Mouse (Mus musculus): Measurements from ENCODE around the gene Gm16181.

The Gm16181 gene

GRCm38 (mm10) chr17:35210593-35210992 is 10.0 kb upstream of the Gm16181 start:
- H3K27me3 ChIP-seq (ENCODE audit: insufficient read depth, low read length): peaks cover 90% of the 10 kb centered on the region
- H3K36me3 ChIP-seq (ENCODE audit: insufficient read depth, low read length): no peaks in the 10 kb centered on the region
- no peaks in the 10 kb centered on the region; the same call in 1 of the 2 replicates for H3K4me1 ChIP-seq (replicated peaks; ENCODE audit: low read depth, low read length)
- no peak overlapping the region for H3K4me3 ChIP-seq (replicated peaks; ENCODE audit: low read length)
- TF ChIP-seq NANOG (IDR thresholded peaks at IDR 0.05; ENCODE audit: borderline replicate concordance, low read length) (no peak), CTCF (conservative IDR thresholded peaks at IDR 0.05; ENCODE audit: low read length) (no peak), POU5F1 (IDR thresholded peaks at IDR 0.05; ENCODE audit: borderline replicate concordance, low read length) (no peak)
- no peaks in the 10 kb centered on the region for H3K9me3 ChIP-seq (ENCODE audit: low read length)

GRCm38 (mm10) chr17:35213071-35213470 is 7.6 kb upstream of the Gm16181 start:
- Histone ChIP-seq H3K4me3 (replicated peaks; ENCODE audit: low read length) (no peak overlapping the region), H3K36me3 (ENCODE audit: insufficient read depth, low read length) (no peaks in the 10 kb centered on the region), H3K9me3 (ENCODE audit: low read length) (no peaks in the 10 kb centered on the region), H3K27me3 (ENCODE audit: insufficient read depth, low read length) (peaks cover 88% of the 10 kb centered on the region), H3K4me1 (replicated peaks; ENCODE audit: low read depth, low read length) (no peaks in the 10 kb centered on the region; the same call in 1 of the 2 replicates)
- no peak for TF ChIP-seq POU5F1 (IDR thresholded peaks at IDR 0.05; ENCODE audit: borderline replicate concordance, low read length)
- no peak for TF ChIP-seq CTCF (conservative IDR thresholded peaks at IDR 0.05; ENCODE audit: low read length)
- TF ChIP-seq NANOG (IDR thresholded peaks at IDR 0.05; ENCODE audit: borderline replicate concordance, low read length): no peak

GRCm38 (mm10) chr17:35218516-35219193 is 2.0 kb upstream of the Gm16181 start:
- peaks cover 40% of the 10 kb centered on the region for H3K4me1 ChIP-seq (replicated peaks; ENCODE audit: low read depth, low read length)
- H3K9me3 ChIP-seq (ENCODE audit: low read length): no peaks in the 10 kb centered on the region
- peaks cover 25% of the 10 kb centered on the region for H3K36me3 ChIP-seq (ENCODE audit: insufficient read depth, low read length)
- TF ChIP-seq NANOG (IDR thresholded peaks at IDR 0.05; ENCODE audit: borderline replicate concordance, low read length): no peak
- TF ChIP-seq CTCF (conservative IDR thresholded peaks at IDR 0.05; ENCODE audit: low read length): no peak
- no peak for TF ChIP-seq POU5F1 (IDR thresholded peaks at IDR 0.05; ENCODE audit: borderline replicate concordance, low read length)
- peaks cover 57% of the 10 kb centered on the region for H3K27me3 ChIP-seq (ENCODE audit: insufficient read depth, low read length)
- H3K4me3 ChIP-seq (replicated peaks; ENCODE audit: low read length): no peak overlapping the region

- H3K27me3 ChIP-seq (ENCODE audit: insufficient read depth, low read length): peaks cover 47% of the 10 kb centered on the region
- peaks cover 27% of the 10 kb centered on the region for H3K36me3 ChIP-seq (ENCODE audit: insufficient read depth, low read length)
- H3K9me3 ChIP-seq (ENCODE audit: low read length): no peaks in the 10 kb centered on the region
- peaks cover 40% of the 10 kb centered on the region for H3K4me1 ChIP-seq (replicated peaks; ENCODE audit: low read depth, low read length)
- H3K4me3 ChIP-seq (replicated peaks; ENCODE audit: low read length): no peak overlapping the region
- TF ChIP-seq NANOG (IDR thresholded peaks at IDR 0.05; ENCODE audit: borderline replicate concordance, low read length) (no peak), CTCF (conservative IDR thresholded peaks at IDR 0.05; ENCODE audit: low read length) (no peak), POU5F1 (IDR thresholded peaks at IDR 0.05; ENCODE audit: borderline replicate concordance, low read length) (no peak)
These were observed 1.0 kb upstream of the Gm16181 start for GRCm38 (mm10) chr17:35219601-35220041.

GRCm38 (mm10) chr17:35222299-35222698 is 1.7 kb downstream of the Gm16181 start:
- peaks cover 26% of the 10 kb centered on the region for H3K27me3 ChIP-seq (ENCODE audit: insufficient read depth, low read length)
- no peaks in the 10 kb centered on the region for H3K9me3 ChIP-seq (ENCODE audit: low read length)
- H3K36me3 ChIP-seq (ENCODE audit: insufficient read depth, low read length): peaks cover 38% of the 10 kb centered on the region
- TF ChIP-seq POU5F1 (IDR thresholded peaks at IDR 0.05; ENCODE audit: borderline replicate concordance, low read length) (no peak), CTCF (conservative IDR thresholded peaks at IDR 0.05; ENCODE audit: low read length) (no peak), NANOG (IDR thresholded peaks at IDR 0.05; ENCODE audit: borderline replicate concordance, low read length) (no peak)
- no peak overlapping the region for H3K4me3 ChIP-seq (replicated peaks; ENCODE audit: low read length)
- peaks cover 45% of the 10 kb centered on the region for H3K4me1 ChIP-seq (replicated peaks; ENCODE audit: low read depth, low read length)

GRCm38 (mm10) chr17:35224641-35225040 is 4.0 kb downstream of the Gm16181 start:
- peaks cover 33% of the 10 kb centered on the region for H3K4me1 ChIP-seq (replicated peaks; ENCODE audit: low read depth, low read length)
- H3K27me3 ChIP-seq (ENCODE audit: insufficient read depth, low read length): peaks cover 13% of the 10 kb centered on the region
- no peak for TF ChIP-seq NANOG (IDR thresholded peaks at IDR 0.05; ENCODE audit: borderline replicate concordance, low read length)
- no peak for TF ChIP-seq CTCF (conservative IDR thresholded peaks at IDR 0.05; ENCODE audit: low read length)
- TF ChIP-seq POU5F1 (IDR thresholded peaks at IDR 0.05; ENCODE audit: borderline replicate concordance, low read length): no peak
- peaks cover 61% of the 10 kb centered on the region for H3K36me3 ChIP-seq (ENCODE audit: insufficient read depth, low read length)
- no peak overlapping the region for H3K4me3 ChIP-seq (replicated peaks; ENCODE audit: low read length)
- H3K9me3 ChIP-seq (ENCODE audit: low read length): no peaks in the 10 kb centered on the region

- Histone ChIP-seq H3K27me3 (ENCODE audit: insufficient read depth, low read length) (peaks cover 8% of the 10 kb centered on the region), H3K4me3 (replicated peaks; ENCODE audit: low read length) (no peak overlapping the region), H3K9me3 (ENCODE audit: low read length) (no peaks in the 10 kb centered on the region), H3K4me1 (replicated peaks; ENCODE audit: low read depth, low read length) (peaks cover 25% of the 10 kb centered on the region), H3K36me3 (ENCODE audit: insufficient read depth, low read length) (peaks cover 65% of the 10 kb centered on the region)
- no peak for TF ChIP-seq CTCF (conservative IDR thresholded peaks at IDR 0.05; ENCODE audit: low read length)
- no peak for TF ChIP-seq POU5F1 (IDR thresholded peaks at IDR 0.05; ENCODE audit: borderline replicate concordance, low read length)
- no peak for TF ChIP-seq NANOG (IDR thresholded peaks at IDR 0.05; ENCODE audit: borderline replicate concordance, low read length)
These were observed 4.8 kb downstream of the Gm16181 start for GRCm38 (mm10) chr17:35225456-35225855.

- TF ChIP-seq POU5F1 (IDR thresholded peaks at IDR 0.05; ENCODE audit: borderline replicate concordance, low read length) (no peak), CTCF (conservative IDR thresholded peaks at IDR 0.05; ENCODE audit: low read length) (0 out of 2 replicates have a peak, but pooled peaks have one; percentile 10)
- Histone ChIP-seq H3K27me3 (ENCODE audit: insufficient read depth, low read length) (no peaks in the 10 kb centered on the region), H3K4me1 (replicated peaks; ENCODE audit: low read depth, low read length) (peaks cover 14% of the 10 kb centered on the region), H3K36me3 (ENCODE audit: insufficient read depth, low read length) (peaks cover 73% of the 10 kb centered on the region), H3K4me3 (replicated peaks; ENCODE audit: low read length) (no peak overlapping the region), H3K9me3 (ENCODE audit: low read length) (no peaks in the 10 kb centered on the region)
These were observed 6.0 kb downstream of the Gm16181 start for GRCm38 (mm10) chr17:35226561-35227046.

Data from E14TG2a.4 (cell line).